Mouse (Mus musculus): ENCODE results near the gene Arfgap1. TPM values are rescaled to one million over a fixed set of nuclear protein-coding genes. Genes with fewer than 3 reads are reported as not detected.

The Arfgap1 gene
- 88.3 and 96.5 TPM in 2 replicates for polyA plus RNA-seq (2011; ENCODE audit: insufficient read length, low read depth, missing spikeins)

DNA sequence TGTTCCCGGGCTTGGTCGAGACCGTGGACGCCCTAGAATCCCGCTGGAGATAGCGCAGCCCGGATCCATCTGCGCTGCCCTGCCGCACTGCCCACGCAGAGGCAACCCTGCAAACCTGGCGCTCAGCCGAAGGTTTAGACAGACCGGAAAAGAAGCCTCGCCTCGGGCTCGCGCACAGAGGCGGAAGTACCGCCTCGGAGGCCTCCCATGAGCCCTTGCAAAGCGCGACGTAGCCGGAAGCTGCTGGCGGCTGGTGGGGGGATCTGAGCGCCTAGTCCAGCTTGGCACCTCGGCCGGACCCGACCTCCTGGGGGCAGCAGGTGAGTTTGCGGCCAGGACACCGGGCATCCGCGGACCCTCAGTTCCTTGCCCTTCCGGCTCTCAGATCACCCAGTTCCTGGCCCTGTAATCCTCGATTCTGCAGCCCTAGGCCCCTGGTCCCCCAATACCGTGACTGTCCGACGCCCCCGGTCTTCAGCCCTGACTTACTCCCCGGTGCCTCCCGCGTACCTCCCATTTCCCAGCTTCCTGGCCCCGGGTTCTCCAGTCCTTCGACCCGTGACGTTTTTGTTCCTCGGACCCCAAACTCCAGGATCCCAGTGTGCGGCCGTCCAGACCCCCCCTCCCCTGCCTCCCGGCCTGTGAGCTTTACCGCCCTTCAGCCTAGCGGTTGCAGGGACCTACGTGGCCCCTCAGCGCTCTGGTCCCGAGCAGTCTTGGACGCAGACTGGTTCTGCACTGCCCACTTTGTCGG, at the start of gene Arfgap1:
Arfgap1 (plus strand) TSS at position 216 of the 754 bp plus-strand sequence.
- H3K4me1 ChIP-seq (ENCODE audit: control insufficient read depth, insufficient read depth, low read length): peaks cover 11% of the 10 kb centered on the region
- peak within 1 kb of the TSS; percentile 100 for H3K4me3 ChIP-seq (ENCODE audit: insufficient read depth, low read length)
- peak within 1 kb of the TSS; percentile 87 for H3K27ac ChIP-seq (ENCODE audit: insufficient read depth, low read length)
- TF ChIP-seq POLR2A (IDR thresholded peaks at IDR 0.05; ENCODE audit: low read depth, low read length): peak; percentile 98
- TF ChIP-seq CTCF (IDR thresholded peaks at IDR 0.05; ENCODE audit: borderline replicate concordance, insufficient read depth, low read length): no peak

DNA sequence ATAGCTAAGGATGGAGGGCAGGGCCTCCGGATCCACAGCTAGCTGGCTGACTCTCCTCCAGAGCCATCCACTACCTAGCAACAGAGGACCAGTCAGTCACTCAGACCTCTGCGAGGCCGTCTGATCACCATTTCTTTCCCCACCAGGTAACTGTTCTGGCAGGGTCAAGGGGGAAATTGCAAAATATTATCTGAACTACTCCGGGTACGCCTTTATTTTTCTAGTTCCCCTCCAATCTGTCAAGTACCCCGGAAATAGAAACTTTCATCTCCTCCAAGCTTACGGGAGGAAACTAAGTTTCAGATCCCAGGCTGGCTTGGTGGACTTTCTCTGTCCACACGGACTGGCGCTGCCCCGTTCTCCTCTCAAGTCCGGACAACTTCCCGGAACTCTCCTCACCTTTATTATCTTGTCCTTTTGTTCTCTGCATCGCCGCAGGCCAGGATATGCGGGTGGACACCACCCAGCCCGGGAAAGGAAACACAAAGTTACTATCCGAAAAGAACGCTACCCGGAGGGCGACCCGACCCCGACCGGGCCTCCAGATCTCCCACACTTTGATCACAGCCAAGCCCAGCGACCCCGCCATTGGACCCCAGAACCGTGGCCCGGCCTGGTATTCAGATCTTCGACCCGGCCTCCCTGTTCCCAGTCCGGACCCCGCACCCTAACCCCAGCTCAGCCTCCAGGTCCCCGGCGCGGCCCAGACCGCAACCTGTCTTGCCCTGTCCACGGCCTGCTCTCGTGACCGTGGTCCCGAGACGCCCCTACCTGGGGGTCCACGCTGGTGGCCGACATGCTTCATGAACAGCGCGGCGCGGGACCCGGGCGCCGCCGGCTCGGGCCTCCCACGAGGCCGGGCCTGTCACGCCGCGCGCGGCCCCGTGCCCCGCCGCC, 46.9 kb upstream of the Arfgap1 start:
- Histone ChIP-seq H3K4me1 (ENCODE audit: control insufficient read depth, insufficient read depth, low read length) (no peaks in the 10 kb centered on the region; the same call in 1 of the 2 replicates), H3K27ac (ENCODE audit: insufficient read depth, low read length) (0 out of 2 replicates have a peak overlapping the region, but pooled peaks have one; percentile 6), H3K4me3 (ENCODE audit: insufficient read depth, low read length) (peak overlapping the region; percentile 89)
- no peak for TF ChIP-seq CTCF (IDR thresholded peaks at IDR 0.05; ENCODE audit: borderline replicate concordance, insufficient read depth, low read length)
- TF ChIP-seq POLR2A (IDR thresholded peaks at IDR 0.05; ENCODE audit: low read depth, low read length): no peak

DNA sequence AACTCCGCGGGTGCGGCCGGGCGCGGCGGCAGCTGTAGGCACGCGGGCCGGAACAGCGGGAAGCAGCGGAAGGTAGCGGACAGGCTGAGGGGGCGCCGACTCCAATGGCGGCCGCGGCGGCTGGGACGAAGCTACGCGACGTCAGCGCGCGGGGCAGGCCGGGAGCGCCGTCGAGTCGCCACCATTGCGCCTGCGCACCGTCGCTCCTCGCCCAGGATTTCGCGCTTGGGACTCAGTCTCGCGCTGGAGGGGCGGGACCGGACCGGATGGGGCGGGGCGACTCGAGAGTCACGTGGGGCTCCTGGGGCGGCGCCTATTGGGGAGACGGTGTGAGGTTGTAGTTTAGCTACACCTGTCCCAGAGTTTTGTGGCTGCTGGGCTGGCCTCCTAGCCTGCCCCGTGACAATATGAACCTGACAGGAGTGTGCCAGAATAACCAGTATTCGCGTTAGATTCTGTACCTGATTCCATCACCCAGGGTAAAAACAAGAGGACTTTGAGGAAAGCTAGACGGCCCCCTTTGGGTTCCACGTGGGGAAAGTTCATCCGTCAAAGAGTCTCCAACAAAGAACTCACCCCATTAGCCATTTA, 46.1 kb upstream of the Arfgap1 start, which contains the start of gene Ythdf1:
Ythdf1 (minus strand) TSS at position 140 of the 591 bp plus-strand sequence.
- Histone ChIP-seq H3K4me1 (ENCODE audit: control insufficient read depth, insufficient read depth, low read length) (no peaks in the 10 kb centered on the region; the same call in 1 of the 2 replicates), H3K4me3 (ENCODE audit: insufficient read depth, low read length) (peak within 1 kb of the TSS; percentile 89), H3K27ac (ENCODE audit: insufficient read depth, low read length) (0 out of 2 replicates have a peak within 1 kb of the TSS, but pooled peaks have one; percentile 6)
- TF ChIP-seq POLR2A (IDR thresholded peaks at IDR 0.05; ENCODE audit: low read depth, low read length) (peak; percentile 47), CTCF (IDR thresholded peaks at IDR 0.05; ENCODE audit: borderline replicate concordance, insufficient read depth, low read length) (no peak)

DNA sequence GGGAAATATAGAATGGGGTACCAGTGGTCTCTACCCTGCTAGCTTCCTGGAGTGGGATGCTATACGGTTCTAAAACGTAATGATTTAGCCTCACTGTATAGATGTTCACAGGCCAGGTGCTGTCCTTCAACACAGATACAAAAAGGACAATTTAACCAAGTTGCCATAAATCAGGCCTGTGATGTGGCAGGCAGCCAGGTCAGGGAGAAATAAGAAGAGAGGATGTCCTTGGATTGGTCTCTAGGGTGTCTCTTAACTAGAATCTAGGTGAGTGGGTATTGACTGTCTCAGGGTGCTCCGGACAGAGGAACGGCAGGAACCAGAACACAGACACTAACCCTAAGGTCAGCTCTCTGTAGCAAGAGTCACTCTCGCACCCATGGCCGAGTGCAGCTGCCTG, 44.3 kb upstream of the Arfgap1 start:
- Histone ChIP-seq H3K4me3 (ENCODE audit: insufficient read depth, low read length) (no peak overlapping the region), H3K27ac (ENCODE audit: insufficient read depth, low read length) (no peak overlapping the region), H3K4me1 (ENCODE audit: control insufficient read depth, insufficient read depth, low read length) (no peaks in the 10 kb centered on the region)
- no peak for TF ChIP-seq CTCF (IDR thresholded peaks at IDR 0.05; ENCODE audit: borderline replicate concordance, insufficient read depth, low read length)
- TF ChIP-seq POLR2A (IDR thresholded peaks at IDR 0.05; ENCODE audit: low read depth, low read length): no peak

DNA sequence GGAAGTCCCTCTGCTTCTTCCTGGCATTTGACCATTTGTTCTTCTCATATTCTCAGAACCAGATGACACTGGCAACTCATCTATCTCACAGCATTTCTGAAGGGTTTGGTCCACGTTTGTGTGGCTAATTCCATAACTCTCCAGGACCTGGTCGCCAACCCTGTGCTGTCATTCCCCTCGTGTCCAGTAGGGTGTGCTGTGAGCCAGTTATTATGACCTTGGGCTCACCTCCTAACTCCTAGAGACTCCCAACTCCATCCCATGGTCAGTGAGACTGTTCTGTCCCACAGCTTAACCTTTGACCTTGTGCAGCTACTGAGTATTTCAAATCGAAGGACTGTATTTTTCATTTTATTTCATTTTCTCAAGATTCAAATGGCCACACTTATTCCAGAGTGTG, 41.8 kb upstream of the Arfgap1 start:
- Histone ChIP-seq H3K4me3 (ENCODE audit: insufficient read depth, low read length) (no peak overlapping the region), H3K27ac (ENCODE audit: insufficient read depth, low read length) (no peak overlapping the region), H3K4me1 (ENCODE audit: control insufficient read depth, insufficient read depth, low read length) (no peaks in the 10 kb centered on the region)
- TF ChIP-seq POLR2A (IDR thresholded peaks at IDR 0.05; ENCODE audit: low read depth, low read length) (no peak), CTCF (IDR thresholded peaks at IDR 0.05; ENCODE audit: borderline replicate concordance, insufficient read depth, low read length) (peak; percentile 94; the same call in 1 of the 2 replicates)

DNA sequence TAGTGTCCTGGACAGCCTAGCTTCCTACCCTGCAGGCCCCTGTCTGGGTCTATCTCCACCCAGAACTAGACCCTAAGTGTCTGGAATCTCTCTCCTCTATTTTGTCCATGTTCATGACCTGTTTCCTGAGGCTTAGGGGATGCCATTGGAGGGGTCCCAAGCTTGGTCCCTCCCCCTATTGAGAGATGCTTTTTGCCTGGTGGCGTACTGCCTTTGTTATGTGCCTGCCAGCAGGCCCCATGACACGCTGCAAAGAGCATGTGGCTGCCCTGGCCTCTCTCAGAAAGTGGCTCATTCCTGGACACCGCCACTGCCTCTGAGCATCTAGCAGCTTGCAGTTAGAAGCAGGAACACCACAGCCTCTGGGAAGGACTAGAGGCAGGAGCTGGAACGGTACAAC, 38.3 kb upstream of the Arfgap1 start, which contains the start of gene Birc7:
Birc7 (plus strand) TSS at position 301 of the 400 bp plus-strand sequence.
- no peak within 1 kb of the TSS for H3K27ac ChIP-seq (ENCODE audit: insufficient read depth, low read length)
- no peaks in the 10 kb centered on the region for H3K4me1 ChIP-seq (ENCODE audit: control insufficient read depth, insufficient read depth, low read length)
- no peak within 1 kb of the TSS for H3K4me3 ChIP-seq (ENCODE audit: insufficient read depth, low read length)
- TF ChIP-seq POLR2A (IDR thresholded peaks at IDR 0.05; ENCODE audit: low read depth, low read length) (no peak), CTCF (IDR thresholded peaks at IDR 0.05; ENCODE audit: borderline replicate concordance, insufficient read depth, low read length) (no peak)

DNA sequence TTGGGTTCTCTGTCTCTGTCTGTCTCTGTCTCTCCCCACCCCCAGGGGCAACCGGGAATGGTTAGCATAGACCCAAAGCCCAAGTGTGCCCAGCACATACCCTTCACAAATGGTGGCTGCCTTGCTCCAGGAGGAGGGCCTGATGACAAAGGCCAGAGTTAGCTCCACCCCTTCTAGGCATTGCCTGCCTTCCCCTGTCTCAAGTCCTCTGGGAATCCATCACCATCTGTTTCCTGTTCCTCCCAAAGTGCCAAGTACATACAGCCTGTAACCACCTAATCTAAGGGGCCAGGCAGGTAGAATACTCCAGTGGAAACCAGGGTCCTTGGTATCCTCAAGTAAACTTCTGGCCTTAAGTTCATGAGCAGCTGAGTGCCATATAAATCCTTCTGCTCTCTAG, 34.6 kb upstream of the Arfgap1 start:
- Histone ChIP-seq H3K4me3 (ENCODE audit: insufficient read depth, low read length) (no peak overlapping the region), H3K4me1 (ENCODE audit: control insufficient read depth, insufficient read depth, low read length) (no peaks in the 10 kb centered on the region), H3K27ac (ENCODE audit: insufficient read depth, low read length) (no peak overlapping the region)
- TF ChIP-seq POLR2A (IDR thresholded peaks at IDR 0.05; ENCODE audit: low read depth, low read length): no peak
- TF ChIP-seq CTCF (IDR thresholded peaks at IDR 0.05; ENCODE audit: borderline replicate concordance, insufficient read depth, low read length): no peak

DNA sequence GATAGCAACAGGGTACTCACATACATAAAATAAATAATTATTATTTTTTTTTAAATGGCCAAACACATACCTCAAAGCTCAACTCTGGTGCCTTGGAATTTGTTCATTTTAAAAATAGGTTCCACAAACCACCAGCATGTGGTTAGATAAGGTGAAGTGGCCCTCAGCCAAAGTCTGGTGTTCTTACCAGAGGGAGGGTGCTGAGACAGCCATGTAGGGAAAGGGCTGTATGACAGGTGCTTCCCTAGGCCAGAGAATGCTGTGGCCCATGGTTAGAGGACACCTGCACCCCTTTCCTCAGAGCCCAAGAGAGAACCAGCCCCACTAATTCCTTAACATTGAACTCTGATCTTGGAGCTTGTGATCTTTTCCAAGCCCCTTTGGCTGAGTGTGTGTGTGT, 26.8 kb upstream of the Arfgap1 start:
- TF ChIP-seq CTCF (IDR thresholded peaks at IDR 0.05; ENCODE audit: borderline replicate concordance, insufficient read depth, low read length) (no peak), POLR2A (IDR thresholded peaks at IDR 0.05; ENCODE audit: low read depth, low read length) (no peak)
- H3K4me1 ChIP-seq (ENCODE audit: control insufficient read depth, insufficient read depth, low read length): no peaks in the 10 kb centered on the region
- no peak overlapping the region for H3K4me3 ChIP-seq (ENCODE audit: insufficient read depth, low read length)
- no peak overlapping the region for H3K27ac ChIP-seq (ENCODE audit: insufficient read depth, low read length)

DNA sequence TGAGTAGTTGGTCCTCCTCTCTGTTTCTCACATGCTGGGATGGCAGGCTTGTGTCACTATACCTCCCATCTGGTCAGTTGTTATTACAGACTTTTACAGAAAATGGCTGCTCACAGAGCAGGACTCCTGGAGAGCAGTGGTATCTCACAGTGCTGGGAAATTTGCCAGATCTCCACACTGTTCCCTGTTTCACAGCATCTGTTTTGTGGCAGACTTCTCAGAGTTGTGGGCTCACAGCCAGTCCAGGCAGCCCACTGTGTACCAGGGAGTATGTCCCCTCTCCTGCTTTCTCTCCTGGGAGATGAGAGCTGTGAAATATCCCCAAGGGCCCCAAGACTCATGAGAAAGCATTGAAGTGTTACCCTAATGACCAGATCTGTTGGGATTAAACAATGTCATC, 25.2 kb upstream of the Arfgap1 start:
- Histone ChIP-seq H3K4me1 (ENCODE audit: control insufficient read depth, insufficient read depth, low read length) (no peaks in the 10 kb centered on the region), H3K4me3 (ENCODE audit: insufficient read depth, low read length) (no peak overlapping the region), H3K27ac (ENCODE audit: insufficient read depth, low read length) (no peak overlapping the region)
- TF ChIP-seq POLR2A (IDR thresholded peaks at IDR 0.05; ENCODE audit: low read depth, low read length) (no peak), CTCF (IDR thresholded peaks at IDR 0.05; ENCODE audit: borderline replicate concordance, insufficient read depth, low read length) (no peak)
